Mouse (Mus musculus) limb, embryonic 12.5 days (tissue): ENCODE results near the gene Epn3. TPM values are rescaled to one million over a fixed set of nuclear protein-coding genes. Genes with fewer than 3 reads are reported as not detected.

Experiments used
- ATAC-seq: fragments of 200-750 bp; cut with Nextera tagmentation; 2 replicates; pipeline ENCODE4 v1.8.0; 2017; ENCODE audit warnings: low read depth, moderate TSS enrichment; ENCODE audit not compliant: insufficient number of reproducible peaks, insufficient read depth, low FRiP score, low TSS enrichment
- H3K27ac ChIP-seq: fragments of 300-500 bp; sonication (generic); 2 replicates; pipeline ENCODE4 v1.5.1; 2016; ENCODE audit warnings: mild to moderate bottlenecking, moderate library complexity
- H3K27me3 ChIP-seq: fragments of 300-500 bp; sonication (generic); 2 replicates; pipeline ENCODE4 v1.6.1; 2016; ENCODE audit warnings: mild to moderate bottlenecking, moderate library complexity
- H3K36me3 ChIP-seq: fragments of 300-500 bp; sonication (generic); 2 replicates; pipeline ENCODE4 v1.6.1; 2016; ENCODE audit warnings: mild to moderate bottlenecking, moderate library complexity
- H3K4me1 ChIP-seq: fragments of 300-500 bp; sonication (generic); replicated peaks from 2 replicates; pipeline ENCODE4 v1.6.1; 2016
- H3K4me2 ChIP-seq: fragments of 300-500 bp; sonication (generic); 2 replicates; pipeline ENCODE4 v1.6.1; 2016; ENCODE audit warnings: mild to moderate bottlenecking, moderate library complexity
- H3K4me3 ChIP-seq: fragments of 300-500 bp; sonication (generic); replicated peaks from 2 replicates; pipeline ENCODE4 v1.5.1; 2016; ENCODE audit warnings: mild to moderate bottlenecking
- H3K9ac ChIP-seq: fragments of 300-500 bp; sonication (generic); replicated peaks from 2 replicates; pipeline ENCODE4 v1.6.1; 2016; ENCODE audit warnings: mild to moderate bottlenecking, moderate library complexity
- H3K9me3 ChIP-seq: fragments of 300-500 bp; sonication (generic); 2 replicates; pipeline ENCODE4 v1.6.1; 2016; ENCODE audit warnings: mild to moderate bottlenecking, moderate library complexity
- WGBS: fragments of 180-500 bp; shearing (Covaris S2); methylation state at CpG from one replicate; pipeline ENCODE4 v1.1.7; 2016; 5-methylcytosine and 5-hydroxymethylcytosine counted together
- polyA plus RNA-seq: library from polyadenylated mRNA; unstranded; fragments of >200 nt; fragmentation: Nextera tagmentation; extraction: Ambion mirVana; gene quantifications from 2 replicates; pipeline ENCODE4 v1.2.1, GENCODE M21; 2016

Epn3 gene
- polyA plus RNA-seq, 1 experiment from 2014 or later, result 2.8 TPM

DNA sequence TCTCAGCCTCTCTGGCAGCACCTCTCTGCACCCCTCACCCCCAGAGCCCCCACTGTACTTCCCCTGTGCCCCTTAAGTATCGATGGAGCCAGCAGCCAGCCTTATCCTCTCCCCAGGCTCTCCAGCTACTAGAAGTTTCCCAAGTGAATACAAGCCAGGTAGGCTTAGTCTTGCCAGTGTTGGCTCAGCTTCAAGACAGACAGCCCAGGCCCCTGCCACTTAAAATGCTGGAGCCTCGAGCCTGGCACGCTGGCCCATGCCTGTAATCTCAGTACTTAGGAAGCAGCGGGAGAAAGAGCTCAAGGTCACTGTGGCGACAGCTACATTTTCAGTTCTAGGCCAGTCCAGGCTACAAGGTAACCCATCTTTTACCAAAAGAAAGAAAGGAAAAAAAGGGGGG lies 49.9 kb downstream of the Epn3 start:
- H3K36me3 ChIP-seq, result peaks cover 85% of the 10 kb centered on the region
- WGBS, result 73% methylated on average over 5 of the region's 5 CpGs

DNA sequence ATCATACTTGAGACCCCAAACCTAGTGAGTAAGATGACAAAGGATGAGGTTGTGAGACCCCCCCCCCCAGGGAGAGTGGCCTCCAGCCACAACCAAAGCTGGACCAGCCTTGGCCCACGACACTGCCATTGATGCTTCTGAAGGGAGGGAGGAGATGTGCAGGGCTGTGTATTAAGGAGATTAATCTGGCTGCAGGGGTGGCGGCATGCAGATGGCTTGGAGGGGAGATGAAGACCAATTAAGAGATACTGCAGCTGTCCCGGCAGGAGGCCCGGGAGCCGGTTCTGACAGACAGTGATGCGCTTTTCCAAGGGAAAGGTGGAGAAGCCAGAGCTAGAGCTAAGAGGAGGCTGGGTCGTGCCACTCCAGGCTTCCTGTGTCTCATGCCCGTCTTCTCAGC lies 50.5 kb downstream of the Epn3 start:
- H3K9ac ChIP-seq, result no peak overlapping the region
- no peak overlapping the region for H3K27ac ChIP-seq
- H3K27me3 ChIP-seq, result no peaks in the 10 kb centered on the region
- H3K36me3 ChIP-seq, result peaks cover 84% of the 10 kb centered on the region
- ATAC-seq, result no peak
- H3K4me1 ChIP-seq, result peaks cover 27% of the 10 kb centered on the region
- no peaks in the 10 kb centered on the region for H3K9me3 ChIP-seq
- 54% methylated on average over 8 of the region's 8 CpGs for WGBS
- H3K4me2 ChIP-seq, result no peak overlapping the region
- no peak overlapping the region for H3K4me3 ChIP-seq

More for the DNA sequence above, 49.9 kb downstream of the Epn3 start:
- Histone ChIP-seq H3K9ac (no peak overlapping the region), H3K4me1 (peaks cover 20% of the 10 kb centered on the region), H3K27ac (no peak overlapping the region), H3K4me3 (no peak overlapping the region), H3K9me3 (no peaks in the 10 kb centered on the region), H3K27me3 (no peaks in the 10 kb centered on the region), H3K4me2 (no peak overlapping the region)
- ATAC-seq, result no peak

DNA sequence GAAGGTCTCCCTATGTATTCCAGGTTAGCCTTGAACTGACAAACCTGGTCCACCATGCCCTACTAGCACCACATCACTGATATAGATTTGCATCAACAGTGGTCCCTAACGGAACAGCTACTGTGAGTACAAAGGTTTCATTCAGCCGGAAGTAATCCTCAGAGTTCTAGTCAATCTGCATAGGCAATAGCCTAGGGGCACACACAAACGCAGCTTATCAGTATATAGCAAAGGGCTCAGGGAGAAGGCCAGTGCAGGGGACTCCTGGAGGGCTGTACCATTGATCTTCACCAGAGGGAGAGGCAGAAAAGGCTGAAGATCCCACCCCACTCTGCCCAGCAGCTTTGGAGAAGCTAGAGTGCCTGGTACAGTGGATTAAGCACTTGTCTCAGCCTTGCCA lies 52.8 kb downstream of the Epn3 start:
- H3K4me1 ChIP-seq, result peaks cover 49% of the 10 kb centered on the region
- whole genome bisulfite sequencing, result 45% methylated on average over 3 of the region's 3 CpGs
- H3K27ac ChIP-seq, result no peak overlapping the region

DNA sequence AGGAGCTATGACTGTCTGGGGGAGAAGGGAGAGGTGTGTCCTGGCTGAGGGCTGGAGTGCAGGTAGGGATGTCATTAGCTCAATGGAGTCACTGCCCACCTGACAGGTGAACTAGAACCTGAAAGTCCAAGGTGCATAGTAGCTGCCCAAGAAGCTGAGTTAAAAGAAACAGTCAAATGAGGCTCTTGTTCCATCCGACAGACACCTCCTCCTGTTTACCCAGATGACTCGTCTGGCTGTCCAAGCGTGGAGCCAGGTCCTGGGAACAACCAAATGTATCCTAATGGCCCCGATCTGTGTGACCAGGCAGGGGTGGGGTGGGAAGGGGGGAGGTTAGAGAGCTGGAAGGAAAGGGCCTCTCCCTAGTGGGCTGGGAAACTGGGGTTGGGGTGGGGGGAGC lies 54.5 kb downstream of the Epn3 start:
- 56% methylated on average over 4 of the region's 4 CpGs for WGBS
- Histone ChIP-seq H3K4me1 (peaks cover 57% of the 10 kb centered on the region), H3K9me3 (no peaks in the 10 kb centered on the region), H3K4me3 (no peak overlapping the region), H3K27me3 (no peaks in the 10 kb centered on the region), H3K9ac (no peak overlapping the region), H3K4me2 (no peak overlapping the region), H3K36me3 (peaks cover 89% of the 10 kb centered on the region), H3K27ac (no peak overlapping the region)
- no peak for ATAC-seq

More for the DNA sequence above, 52.8 kb downstream of the Epn3 start:
- H3K4me3 ChIP-seq, result no peak overlapping the region
- peaks cover 90% of the 10 kb centered on the region for H3K36me3 ChIP-seq
- H3K9ac ChIP-seq, result no peak overlapping the region
- no peaks in the 10 kb centered on the region for H3K9me3 ChIP-seq
- H3K4me2 ChIP-seq, result no peak overlapping the region
- no peaks in the 10 kb centered on the region for H3K27me3 ChIP-seq
- no peak for ATAC-seq

- H3K4me1 ChIP-seq, result peaks cover 59% of the 10 kb centered on the region
- H3K4me2 ChIP-seq, result no peak overlapping the region
- no peaks in the 10 kb centered on the region for H3K9me3 ChIP-seq
- ATAC-seq, result no peak
- H3K9ac ChIP-seq, result no peak overlapping the region
- no peaks in the 10 kb centered on the region for H3K27me3 ChIP-seq
- no peak overlapping the region for H3K4me3 ChIP-seq
- WGBS, result 68% methylated on average over 5 of the region's 5 CpGs
- peaks cover 89% of the 10 kb centered on the region for H3K36me3 ChIP-seq
- H3K27ac ChIP-seq, result no peak overlapping the region
Observed at GRCm38 (mm10) chr11:94444829-94445228, 54.9 kb downstream of the Epn3 start.

DNA sequence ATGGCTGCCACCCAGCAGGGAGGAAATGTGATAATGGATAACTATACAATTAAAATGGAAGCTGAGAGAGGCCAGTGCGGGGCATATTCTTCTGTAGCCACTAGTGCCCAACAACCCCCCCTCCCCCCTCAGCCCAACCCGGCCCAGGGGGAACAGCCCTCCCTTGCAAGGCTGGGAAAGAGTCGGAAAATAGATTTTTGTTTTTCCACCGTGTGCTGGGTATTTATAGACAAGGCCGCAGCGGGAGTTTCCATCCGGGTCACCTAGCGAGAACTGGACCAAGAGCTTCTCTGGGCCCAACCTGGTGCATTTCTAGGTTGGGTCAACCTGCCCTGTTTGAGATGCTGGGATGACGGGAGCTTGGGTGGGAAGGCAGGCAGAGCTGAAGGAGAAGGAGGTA lies 58.0 kb downstream of the Epn3 start:
- Histone ChIP-seq H3K27ac (peak overlapping the region; percentile 62), H3K4me3 (no peak overlapping the region), H3K36me3 (peaks cover 91% of the 10 kb centered on the region), H3K4me1 (peaks cover 59% of the 10 kb centered on the region), H3K4me2 (no peak overlapping the region), H3K9ac (no peak overlapping the region; the same call in 1 of the 2 replicates), H3K27me3 (no peaks in the 10 kb centered on the region), H3K9me3 (no peaks in the 10 kb centered on the region)
- 61% methylated on average over 9 of the region's 9 CpGs for WGBS
- ATAC-seq, result no peak

DNA sequence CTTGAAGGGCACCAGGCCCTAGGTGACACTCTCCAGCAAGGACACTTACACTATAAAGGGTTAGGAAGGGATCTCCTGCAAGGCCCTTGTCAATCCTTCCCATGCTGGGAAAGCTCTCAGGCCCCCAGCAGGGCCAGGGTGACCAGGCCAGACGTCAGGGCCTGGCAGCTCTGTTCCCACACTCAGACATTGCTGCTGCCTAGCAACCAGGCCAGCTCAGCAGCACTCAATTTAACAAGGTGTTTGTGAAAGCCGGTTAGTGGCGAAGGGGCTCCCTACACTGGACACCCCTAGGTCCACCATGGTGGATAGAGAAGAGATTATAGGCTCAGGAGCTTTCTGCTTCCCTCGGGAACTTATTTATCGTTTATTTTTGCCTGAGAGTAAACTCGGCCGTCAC lies 58.7 kb downstream of the Epn3 start:
- H3K9ac ChIP-seq, result 0 out of 2 replicates have a peak overlapping the region, but pooled peaks have one; percentile 23
- no peak overlapping the region for H3K4me3 ChIP-seq
- H3K27me3 ChIP-seq, result no peaks in the 10 kb centered on the region
- H3K9me3 ChIP-seq, result no peaks in the 10 kb centered on the region
- H3K27ac ChIP-seq, result peak overlapping the region; percentile 62; the same call in 1 of the 2 replicates
- no peak for ATAC-seq
- H3K4me2 ChIP-seq, result no peak overlapping the region
- H3K36me3 ChIP-seq, result peaks cover 94% of the 10 kb centered on the region
- 37% methylated on average over 7 of the region's 7 CpGs for WGBS
- H3K4me1 ChIP-seq, result peaks cover 59% of the 10 kb centered on the region

- Histone ChIP-seq H3K9me3 (no peaks in the 10 kb centered on the region), H3K4me3 (no peak overlapping the region), H3K27ac (no peak overlapping the region), H3K4me2 (no peak overlapping the region), H3K4me1 (peaks cover 53% of the 10 kb centered on the region), H3K9ac (no peak overlapping the region), H3K36me3 (peaks cover 92% of the 10 kb centered on the region), H3K27me3 (no peaks in the 10 kb centered on the region)
- ATAC-seq, result no peak
- WGBS, result 87% methylated on average over 6 of the region's 6 CpGs
Observed at GRCm38 (mm10) chr11:94440421-94440820, 59.4 kb downstream of the Epn3 start.

Other genes with a start within 250 kb of the Epn3 start
- not detected in 2 replicates for gene Gm21885, start 218.1 kb downstream of the Epn3 start, polyA plus RNA-seq
- gene Luc7l3, start 178.0 kb downstream of the Epn3 start, polyA plus RNA-seq, result 143 and 148 TPM in 2 replicates
- 23.9 and 35.0 TPM in 2 replicates for gene Ankrd40, start 172.0 kb downstream of the Epn3 start, polyA plus RNA-seq
- 0.63 and 0.84 TPM in 2 replicates for gene Abcc3, start 107.0 kb downstream of the Epn3 start, polyA plus RNA-seq
- gene Cacna1g, start 25.8 kb downstream of the Epn3 start, polyA plus RNA-seq, result 25.5 and 26.9 TPM in 2 replicates
- gene Spata20, start 13.8 kb downstream of the Epn3 start, polyA plus RNA-seq, result 0.20 and 0.40 TPM in 2 replicates
- gene Mycbpap, start 21.8 kb upstream of the Epn3 start, polyA plus RNA-seq, result 5.1 and 7.0 TPM in 2 replicates
- 4.1 and 5.7 TPM in 2 replicates for gene Rsad1, start 49.3 kb upstream of the Epn3 start, polyA plus RNA-seq
- gene Chad, start 65.1 kb upstream of the Epn3 start, polyA plus RNA-seq, result 3.6 and 5.3 TPM in 2 replicates
- 5.0 and 6.0 TPM in 2 replicates for gene Acsf2, start 101.9 kb upstream of the Epn3 start, polyA plus RNA-seq
- 205 and 217 TPM in 2 replicates for gene Lrrc59, start 129.8 kb upstream of the Epn3 start, polyA plus RNA-seq
- gene Mrpl27, start 153.8 kb upstream of the Epn3 start, polyA plus RNA-seq, result 144 and 148 TPM in 2 replicates
- gene Eme1, start 154.0 kb upstream of the Epn3 start, polyA plus RNA-seq, result 37.1 and 42.2 TPM in 2 replicates
- 24.7 and 31.9 TPM in 2 replicates for gene Xylt2, start 177.5 kb upstream of the Epn3 start, polyA plus RNA-seq
- 0.13 and 0.17 TPM in 2 replicates for gene Gm11541, start 204.5 kb upstream of the Epn3 start, polyA plus RNA-seq
- gene Cdc34b, start 241.8 kb upstream of the Epn3 start, polyA plus RNA-seq, result 0.18 TPM in 1 of 2 replicates, not detected in the other